Mouse (Mus musculus): ENCODE measurements around the gene Tmcc3. TPM values are rescaled to one million over a fixed set of nuclear protein-coding genes. Genes with fewer than 3 reads are reported as not detected.

Tmcc3 gene
- total and polyA plus RNA-seq, 3 experiments: 11.3 to 30.1 (median 23.1) TPM

GRCm38 (mm10) chr10:94442725-94443124, 131.0 kb downstream of the Tmcc3 start:
- peaks cover 52 to 84% of the 10 kb centered on the region in 2 experiments for H3K36me3 ChIP-seq (replicated peaks in 1 of 2; ENCODE audit: control insufficient read depth in 1 of 2, insufficient read depth in 1 of 2, low read length in 1 of 2)
- no peaks in the 10 kb centered on the region for H3K27me3 ChIP-seq (replicated peaks)
- no peak overlapping the region for H3K27ac ChIP-seq (ENCODE audit: insufficient read depth, low read depth)
- H3K9ac ChIP-seq (ENCODE audit: insufficient read depth, low read depth): no peak overlapping the region
- TF ChIP-seq RCOR1 (conservative IDR thresholded peaks at IDR 0.05; ENCODE audit: low read depth, low read length) (no peak), RAD21 (IDR thresholded peaks at IDR 0.05; ENCODE audit: low read depth, low read length) (no peak), KAT2A (IDR thresholded peaks at IDR 0.05; ENCODE audit: insufficient replicate concordance, low read length) (no peak), HCFC1 (IDR thresholded peaks at IDR 0.05; ENCODE audit: low read depth, low read length) (no peak), CTCF (conservative IDR thresholded peaks at IDR 0.05 in 1 of 2, IDR thresholded peaks at IDR 0.05 in 1 of 2; ENCODE audit: low read depth in 2 of 2, low read length in 2 of 2) (no peak), PAX5 (IDR thresholded peaks at IDR 0.05; ENCODE audit: low read length) (no peak), MXI1 (IDR thresholded peaks at IDR 0.05; ENCODE audit: low read depth, low read length) (no peak), ZC3H11A (IDR thresholded peaks at IDR 0.05; ENCODE audit: low read depth, low read length) (no peak), ZNF384 (IDR thresholded peaks at IDR 0.05; ENCODE audit: low read depth, low read length) (no peak), USF2 (conservative IDR thresholded peaks at IDR 0.05; ENCODE audit: low read depth, low read length) (no peak), MEF2A (IDR thresholded peaks at IDR 0.05; ENCODE audit: borderline replicate concordance, low read depth, low read length) (no peak), ETS1 (conservative IDR thresholded peaks at IDR 0.05; ENCODE audit: low read depth, low read length) (no peak), GABPA (IDR thresholded peaks at IDR 0.05; ENCODE audit: insufficient replicate concordance, low read depth, low read length) (no peak), MAFK (IDR thresholded peaks at IDR 0.05; ENCODE audit: insufficient replicate concordance, low read length) (no peak), ZMIZ1 (IDR thresholded peaks at IDR 0.05; ENCODE audit: low read depth, low read length) (no peak)
- no peaks in the 10 kb centered on the region for H3K9me3 ChIP-seq (replicated peaks; ENCODE audit: low read length)
- peaks cover 0 to 16% of the 10 kb centered on the region in 2 experiments; a peak in 3 of 4 replicates for H3K4me1 ChIP-seq (ENCODE audit: control insufficient read depth in 1 of 2, insufficient read depth in 2 of 2)
- H3K4me2 ChIP-seq (ENCODE audit: insufficient read depth, low read depth, poor library complexity, severe bottlenecking): no peak overlapping the region
- in situ Hi-C loops (cut with MboI; ENCODE audit: low pct_ligation_motif_present, low pct_unique_long_range_greater_than_20kb, low sequenced_read_pairs): no loop called here
- H3K4me3 ChIP-seq (replicated peaks in 1 of 3; ENCODE audit: low read depth in 2 of 3, low read length in 2 of 3, poor library complexity in 1 of 3): no peak overlapping the region
- H3K79me2 ChIP-seq (replicated peaks; ENCODE audit: control insufficient read depth, extremely low read depth, insufficient read depth, poor library complexity, severe bottlenecking): peaks cover 2% of the 10 kb centered on the region; the same call in 1 of the 2 replicates
- dilution Hi-C loops (cut with MboI; ENCODE audit: extremely low pct_ligation_motif_present, extremely low pct_unique_long_range_greater_than_20kb, low sequenced_read_pairs): no loop called here
- no peak for DNase-seq (ENCODE audit: extremely low read depth)

DNA sequence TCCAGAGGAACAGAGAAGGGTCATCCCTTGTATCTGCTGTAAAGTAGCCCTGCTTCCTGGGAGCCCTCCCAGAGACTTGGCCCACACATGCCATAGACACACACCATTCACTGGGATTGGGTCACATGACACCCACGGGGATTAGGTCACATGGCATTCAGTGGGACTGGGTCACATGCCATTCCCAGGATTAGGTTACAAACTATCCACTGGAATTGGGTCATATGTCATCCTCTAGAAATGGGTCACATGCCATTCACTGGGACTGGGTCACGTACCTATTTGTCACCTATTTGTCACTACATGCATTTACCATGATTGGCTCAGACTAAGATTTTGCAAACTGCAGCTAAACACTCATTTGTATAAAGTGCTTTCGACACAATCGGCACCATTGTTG, 131.7 kb downstream of the Tmcc3 start:
- peaks cover 2% of the 10 kb centered on the region; the same call in 1 of the 2 replicates for H3K79me2 ChIP-seq (replicated peaks; ENCODE audit: control insufficient read depth, extremely low read depth, insufficient read depth, poor library complexity, severe bottlenecking)
- dilution Hi-C loops (cut with MboI; ENCODE audit: extremely low pct_ligation_motif_present, extremely low pct_unique_long_range_greater_than_20kb, low sequenced_read_pairs): no loop called here
- no peaks in the 10 kb centered on the region for H3K27me3 ChIP-seq (replicated peaks)
- no peak for TF ChIP-seq EP300 (IDR thresholded peaks at IDR 0.05; ENCODE audit: low read length)
- TF ChIP-seq ZMIZ1 (IDR thresholded peaks at IDR 0.05; ENCODE audit: low read depth, low read length): no peak
- no peak for TF ChIP-seq E2F4 (IDR thresholded peaks at IDR 0.05; ENCODE audit: insufficient replicate concordance, low read depth, low read length)
- no peak for TF ChIP-seq ELF1 (IDR thresholded peaks at IDR 0.05; ENCODE audit: low read depth, low read length)
- no peak for TF ChIP-seq MAFK (IDR thresholded peaks at IDR 0.05; ENCODE audit: insufficient replicate concordance, low read length)
- TF ChIP-seq KAT2A (IDR thresholded peaks at IDR 0.05; ENCODE audit: insufficient replicate concordance, low read length): no peak
- no peak for TF ChIP-seq SIN3A (IDR thresholded peaks at IDR 0.05; ENCODE audit: low read length)
- TF ChIP-seq RAD21 (IDR thresholded peaks at IDR 0.05; ENCODE audit: low read depth, low read length): no peak
- no peak for TF ChIP-seq MYC (IDR thresholded peaks at IDR 0.05; ENCODE audit: low read depth, low read length)
- TF ChIP-seq NRF1 (IDR thresholded peaks at IDR 0.05; ENCODE audit: low read depth, low read length): no peak
- TF ChIP-seq TBP (conservative IDR thresholded peaks at IDR 0.05; ENCODE audit: low read depth, low read length): no peak
- TF ChIP-seq MEF2A (IDR thresholded peaks at IDR 0.05; ENCODE audit: borderline replicate concordance, low read depth, low read length): no peak
- no peak overlapping the region for H3K9ac ChIP-seq (ENCODE audit: insufficient read depth, low read depth)
- H3K4me1 ChIP-seq (ENCODE audit: control insufficient read depth in 1 of 2, insufficient read depth in 2 of 2): peaks cover 0 to 16% of the 10 kb centered on the region in 2 experiments; a peak in 3 of 4 replicates
- no peak overlapping the region for H3K4me3 ChIP-seq (replicated peaks in 1 of 3; ENCODE audit: low read depth in 2 of 3, low read length in 2 of 3, poor library complexity in 1 of 3)
- no peak overlapping the region for H3K4me2 ChIP-seq (ENCODE audit: insufficient read depth, low read depth, poor library complexity, severe bottlenecking)
- in situ Hi-C loops (cut with MboI; ENCODE audit: low pct_ligation_motif_present, low pct_unique_long_range_greater_than_20kb, low sequenced_read_pairs): no loop called here
- no peak overlapping the region for H3K27ac ChIP-seq (ENCODE audit: insufficient read depth, low read depth)
- no peaks in the 10 kb centered on the region for H3K9me3 ChIP-seq (replicated peaks; ENCODE audit: low read length)
- peaks cover 52 to 83% of the 10 kb centered on the region in 2 experiments for H3K36me3 ChIP-seq (replicated peaks in 1 of 2; ENCODE audit: control insufficient read depth in 1 of 2, insufficient read depth in 1 of 2, low read length in 1 of 2)
- no peak for DNase-seq (ENCODE audit: extremely low read depth)
